Mouse (Mus musculus) heart, postnatal 25 days (tissue): ENCODE measurements around the gene Calcoco2. TPM values are rescaled to one million over a fixed set of nuclear protein-coding genes. Genes with fewer than 3 reads are reported as not detected.

Source experiments
- DNase-seq: peaks from one replicate; pipeline ENCODE4 v3.0.0; 2022; ENCODE audit warnings: low spot score
- intact Hi-C: fragments of 180-260 bp; cut with DNase I; formaldehyde crosslinking; loops from one replicate; pipeline ENCODE4 v1.15.1; 2025
- total RNA-seq, 2 experiments: library from RNA; stranded (reverse); gene quantifications; 2 replicates each; pipeline ENCODE4 v1.2.3; 2021

Gene Calcoco2
- total RNA-seq, 2 experiments from 2014 or later: not detected

DNA sequence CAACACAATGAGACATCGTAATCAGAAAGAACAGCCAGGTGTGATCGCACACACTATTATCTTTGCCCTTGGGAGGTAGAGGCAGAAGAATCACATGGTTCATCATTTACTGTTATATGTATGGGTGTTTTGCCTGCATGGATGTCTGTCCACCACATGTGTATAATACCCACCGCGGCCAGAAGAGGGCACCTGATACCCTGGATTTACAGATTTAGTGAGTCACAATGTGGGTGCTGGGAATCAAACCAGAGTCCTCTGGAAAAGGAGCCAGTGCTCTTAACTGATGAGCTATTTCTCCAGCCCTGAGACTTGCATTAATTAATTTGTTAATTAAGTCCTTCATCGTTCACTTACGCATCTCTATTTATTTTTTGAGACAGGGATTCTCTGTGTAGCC lies 23.8 kb downstream of the Calcoco2 start:
- no peak for DNase-seq
- intact Hi-C loops: no loop called here

- intact Hi-C loops: no loop called here
- DNase-seq: no peak
Measured at GRCm38 (mm10) chr11:96082682-96083081, 29.1 kb downstream of the Calcoco2 start.

- intact Hi-C loops: no loop called here
- no peak for DNase-seq
Measured at GRCm38 (mm10) chr11:96080736-96081135, 31.0 kb downstream of the Calcoco2 start.

GRCm38 (mm10) chr11:96076221-96077105 lies 35.3 kb downstream of the Calcoco2 start:
- intact Hi-C loops: loop anchor here (5.0 kb wide), 1 partner anchor 39 kb away; no protein-coding TSS in a partner anchor
- no peak for DNase-seq

DNA sequence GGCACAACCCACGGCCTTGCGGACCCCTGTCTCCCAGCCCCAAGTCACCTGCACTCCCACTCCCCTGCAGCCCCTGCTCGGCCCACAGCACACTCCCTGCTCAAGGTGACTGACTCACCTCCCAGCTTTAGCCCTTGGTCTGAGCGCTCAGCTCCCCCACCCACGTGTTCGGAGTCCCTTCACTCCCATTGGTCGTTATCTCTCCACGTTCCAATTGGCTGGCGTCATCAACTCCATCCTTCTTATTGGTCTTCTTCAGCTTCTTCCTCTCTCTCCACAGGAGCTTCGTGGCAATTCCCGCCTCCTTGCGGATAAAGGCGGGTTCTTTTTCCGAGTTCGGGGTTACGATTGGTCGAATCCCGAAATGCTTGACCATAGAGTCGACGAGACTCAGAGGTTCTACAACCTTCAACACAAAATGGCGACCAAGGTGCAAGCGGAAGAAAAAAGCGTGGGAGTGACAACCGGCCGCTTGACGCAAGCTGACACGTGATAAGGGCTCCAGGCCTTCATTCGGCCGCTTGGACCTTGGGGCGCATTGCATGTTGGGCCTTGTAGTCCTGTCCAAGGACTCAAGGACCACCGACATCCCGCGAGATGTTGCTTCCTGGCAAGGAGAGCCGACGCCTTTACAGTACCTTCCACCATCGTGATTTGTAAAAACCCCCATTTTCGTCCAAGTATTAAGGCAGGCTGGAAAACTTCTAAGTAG lies 36.1 kb downstream of the Calcoco2 start, which contains the start of gene Atp5g1:
Gene Atp5g1, minus strand, starts transcription at position 162 of the 712 bp plus-strand sequence.
- peak; percentile 100 for DNase-seq
- intact Hi-C loops: loop anchor here (5.0 kb wide), 1 partner anchor 38 kb away; no protein-coding TSS in a partner anchor

GRCm38 (mm10) chr11:96075177-96075508 lies 36.6 kb downstream of the Calcoco2 start:
- DNase-seq: no peak
- intact Hi-C loops: loop anchor here (5.0 kb wide), 1 partner anchor 38 kb away; no protein-coding TSS in a partner anchor

- intact Hi-C loops: loop anchor here (5.0 kb wide), 1 partner anchor 37 kb away; no protein-coding TSS in a partner anchor
- DNase-seq: no peak
Measured at GRCm38 (mm10) chr11:96074351-96075176, 37.2 kb downstream of the Calcoco2 start.

DNA sequence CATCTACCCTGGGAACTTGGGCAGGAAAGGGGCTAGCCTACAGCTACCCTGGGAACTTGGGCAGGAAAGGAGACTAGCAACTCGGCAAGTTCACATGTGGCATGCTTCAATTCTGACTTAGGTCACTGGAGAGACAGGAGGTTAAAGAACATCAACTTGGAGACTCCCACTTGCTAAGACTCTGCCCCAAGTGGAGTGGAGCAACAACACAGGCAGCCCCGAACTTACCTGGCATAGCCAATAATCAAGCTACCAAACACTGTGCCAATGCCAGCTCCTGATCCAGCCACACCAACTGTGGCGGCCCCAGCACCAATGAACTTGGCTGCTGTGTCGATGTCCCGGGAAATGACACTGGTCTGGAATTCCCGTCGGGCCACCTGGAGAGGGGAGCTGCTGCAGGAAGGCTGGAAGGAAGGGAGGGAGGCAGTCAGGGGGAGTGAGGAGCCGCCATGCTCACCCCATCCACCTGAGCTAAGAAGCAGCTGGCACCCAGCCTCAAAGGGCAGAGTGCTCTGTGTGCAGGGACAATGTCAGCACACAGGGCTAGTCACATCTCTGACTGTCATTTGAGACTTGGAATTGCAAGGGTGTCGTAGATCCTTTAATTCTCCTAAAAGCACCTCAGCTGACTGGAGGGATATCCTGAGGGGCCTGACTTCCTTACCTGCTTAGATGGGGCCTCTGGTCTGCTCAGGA lies 38.3 kb downstream of the Calcoco2 start:
- DNase-seq: no peak
- intact Hi-C loops: no loop called here

DNA sequence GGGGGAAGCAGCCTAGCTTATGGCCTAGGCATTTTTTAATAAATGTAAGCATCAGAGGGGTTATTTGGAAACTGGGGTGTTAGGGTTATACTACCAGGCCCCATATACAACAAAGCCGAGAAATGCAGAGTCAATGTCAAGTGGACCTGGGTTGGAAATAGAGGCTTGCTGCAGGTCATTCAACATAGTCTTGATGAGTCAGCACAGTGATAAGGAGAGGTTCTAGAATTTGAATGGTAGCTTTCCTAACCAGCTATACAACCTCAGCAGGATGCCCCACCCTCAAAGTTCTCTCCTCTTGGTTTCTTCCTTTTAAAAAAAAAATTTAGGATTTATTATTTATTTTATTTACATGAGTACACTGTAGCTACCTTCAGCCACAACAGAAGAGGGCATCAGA lies 40.8 kb downstream of the Calcoco2 start:
- intact Hi-C loops: no loop called here
- DNase-seq: no peak

GRCm38 (mm10) chr11:96070353-96070752 lies 41.4 kb downstream of the Calcoco2 start:
- intact Hi-C loops: no loop called here
- no peak for DNase-seq

- intact Hi-C loops: no loop called here
- no peak for DNase-seq
Measured at GRCm38 (mm10) chr11:96068231-96068630, 43.5 kb downstream of the Calcoco2 start.

- intact Hi-C loops: no loop called here
Measured at GRCm38 (mm10) chr11:96065215-96065911, 46.4 kb downstream of the Calcoco2 start, which contains the start of gene Ube2z. Ube2z (minus strand) TSS chr11:96065388.

DNA sequence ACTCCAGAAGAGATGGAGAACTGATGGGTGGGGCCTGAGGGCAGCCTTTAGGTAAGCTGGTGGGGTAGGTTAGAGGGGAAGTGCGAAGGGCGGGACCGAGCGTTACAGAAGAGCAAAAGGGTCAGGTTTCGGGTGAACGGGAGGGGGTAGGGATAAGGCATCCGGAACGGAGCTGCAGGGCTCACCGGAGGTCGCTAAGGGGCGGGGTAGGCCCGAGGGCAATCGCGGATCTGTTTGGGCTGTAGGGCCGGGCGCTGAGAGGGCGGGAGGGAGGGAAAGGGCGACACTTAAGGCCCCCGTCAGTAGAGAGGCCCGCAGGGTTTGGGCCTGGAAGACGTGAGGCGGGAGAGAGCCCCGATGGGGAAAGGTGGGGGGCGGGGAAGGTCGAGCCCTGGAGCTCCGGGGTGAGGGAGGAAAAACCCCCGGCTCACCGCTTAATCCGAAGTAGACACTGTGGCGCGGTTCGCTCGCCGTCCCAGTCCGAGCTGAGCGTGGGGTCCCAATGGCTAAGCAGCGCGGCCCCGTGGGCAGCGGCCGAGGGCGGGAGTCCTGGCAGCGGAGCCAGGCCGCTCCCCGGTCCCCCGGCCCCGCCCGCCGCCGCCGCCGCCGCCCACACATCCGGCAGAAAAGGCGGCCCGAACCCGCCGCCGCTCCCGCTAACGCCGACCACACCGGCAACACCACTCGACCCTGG lies 47.1 kb downstream of the Calcoco2 start:
- intact Hi-C loops: loop anchor here (1.0 kb wide), 1 partner anchor 29 kb away; no protein-coding TSS in a partner anchor
- DNase-seq: no peak

More at GRCm38 (mm10) chr11:96065215-96065911, 46.4 kb downstream of the Calcoco2 start, which contains the start of gene Ube2z:
- peak; percentile 95 for DNase-seq

GRCm38 (mm10) chr11:96058309-96058708 lies 53.5 kb downstream of the Calcoco2 start:
- intact Hi-C loops: no loop called here
- DNase-seq: no peak

- no peak for DNase-seq
- intact Hi-C loops: no loop called here
Measured at GRCm38 (mm10) chr11:96050854-96051253, 60.9 kb downstream of the Calcoco2 start.

GRCm38 (mm10) chr11:96049939-96050338 lies 61.8 kb downstream of the Calcoco2 start:
- no peak for DNase-seq
- intact Hi-C loops: no loop called here
